Mouse (Mus musculus): ENCODE measurements at regions not wholly inside any gene's neighbourhood (a gene's known extent, or its start where the extent isn't known, plus 50 kb on each side); places are given as distances from the start of the nearest gene placed in this dataset.
"Not testable (repeated sequence)": the region's sequence is repeated elsewhere in the genome, so short reads cannot be mapped to it uniquely, and the experiment has no call there.

DNA sequence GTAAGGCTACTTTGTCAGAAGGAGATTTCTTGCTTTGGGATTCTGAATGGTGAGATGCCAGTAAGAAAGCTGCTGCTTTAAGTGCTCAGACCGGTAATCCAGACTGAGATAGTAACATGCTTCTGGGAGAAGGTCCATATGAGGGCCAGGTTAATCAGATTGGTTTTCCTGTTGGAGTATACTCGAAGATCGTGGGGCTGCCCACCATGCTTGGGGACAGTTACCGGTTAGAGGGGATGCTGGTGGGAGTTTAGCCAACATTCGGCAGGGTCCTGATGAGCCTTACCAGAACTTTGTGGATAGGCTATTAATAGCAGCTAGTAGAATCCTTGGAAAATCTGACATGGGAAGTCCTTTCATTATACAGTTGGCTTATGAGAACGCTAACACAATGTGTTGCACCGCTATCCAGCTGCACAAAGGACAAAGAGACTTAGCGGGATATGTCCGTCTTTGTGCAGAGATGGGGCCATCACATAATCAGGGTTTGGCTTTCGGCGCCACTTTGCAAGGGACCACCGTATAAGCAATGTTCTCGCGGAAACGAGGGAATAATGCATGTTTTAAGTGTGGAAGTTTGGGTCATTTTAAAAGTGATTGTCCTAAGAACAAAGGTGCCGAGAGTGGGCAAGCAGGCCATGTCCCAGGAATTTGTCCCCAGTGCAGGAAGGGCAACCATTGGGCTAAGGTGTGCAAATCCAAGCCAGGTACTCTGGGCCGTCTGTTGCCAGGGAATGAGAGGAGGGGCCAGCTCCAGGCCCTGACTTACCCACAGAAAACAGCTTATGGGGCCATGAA lies 75.4 kb upstream of the Lemd2 start:
- H3K36me3 ChIP-seq (ENCODE audit: control insufficient read depth, insufficient read depth, low read length); H3K27me3 ChIP-seq (ENCODE audit: control insufficient read depth, insufficient read depth, low read depth, low read length); H3K27ac ChIP-seq (ENCODE audit: low read length); H3K4me1 ChIP-seq (replicated peaks; ENCODE audit: control insufficient read depth, insufficient read depth, low read length); H3K4me2 ChIP-seq (ENCODE audit: low read depth, low read length); H3K9ac ChIP-seq (ENCODE audit: low read length); H3K9me3 ChIP-seq (ENCODE audit: control insufficient read depth, low read length); ATAC-seq (ENCODE audit: low read depth); H3K4me3 ChIP-seq (ENCODE audit: low read length): not testable (repeated sequence)
- WGBS = 91% methylated on average over 17 of the region's 17 CpGs

DNA sequence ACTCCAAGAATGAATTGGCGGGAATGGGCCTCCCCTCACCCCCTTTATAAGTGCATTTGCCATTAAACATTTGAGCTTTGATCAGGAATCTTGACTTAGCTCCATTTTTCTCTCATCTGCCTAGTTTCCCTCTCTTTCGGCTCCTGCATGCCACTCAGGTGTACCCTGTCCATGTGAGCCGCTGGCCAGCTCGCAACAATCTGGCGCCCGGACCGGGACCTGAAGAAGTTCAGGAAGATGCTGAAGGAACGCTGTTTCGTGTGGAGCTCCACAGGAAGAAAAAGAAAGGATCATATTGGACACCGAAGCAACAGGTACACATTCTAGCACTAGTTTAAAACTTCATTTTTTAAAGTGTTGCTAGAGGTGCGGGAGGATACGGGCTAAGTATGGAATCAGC lies 73.5 kb upstream of the Lemd2 start:
- not testable (repeated sequence) for ATAC-seq (ENCODE audit: low read depth)

DNA sequence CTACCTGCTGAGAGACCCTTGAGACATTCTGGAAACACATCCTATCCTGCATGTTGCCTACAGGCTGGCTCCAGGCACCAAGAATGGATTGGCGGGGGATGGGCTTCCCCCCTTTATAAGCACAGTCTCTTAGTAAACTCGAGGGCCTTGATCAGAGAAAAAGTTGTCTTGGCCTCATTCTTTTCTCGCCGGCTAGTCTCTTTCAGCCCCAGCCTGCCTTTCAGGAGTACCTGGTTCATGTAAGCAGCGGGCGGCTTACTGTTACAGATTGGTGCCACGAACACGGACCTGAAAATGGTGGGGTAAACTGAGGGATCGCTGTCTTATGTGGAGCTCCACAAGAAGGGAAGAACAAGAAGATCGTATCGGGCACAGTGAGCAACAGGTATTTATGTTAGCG lies 67.5 kb upstream of the Lemd2 start:
- H3K4me2 ChIP-seq (ENCODE audit: low read depth, low read length); H3K9ac ChIP-seq (ENCODE audit: low read length); H3K27me3 ChIP-seq (ENCODE audit: control insufficient read depth, insufficient read depth, low read depth, low read length); H3K36me3 ChIP-seq (ENCODE audit: control insufficient read depth, insufficient read depth, low read length); H3K4me3 ChIP-seq (ENCODE audit: low read length); H3K4me1 ChIP-seq (replicated peaks; ENCODE audit: control insufficient read depth, insufficient read depth, low read length); H3K9me3 ChIP-seq (ENCODE audit: control insufficient read depth, low read length); ATAC-seq (ENCODE audit: low read depth); H3K27ac ChIP-seq (ENCODE audit: low read length): not testable (repeated sequence)
- WGBS = 89% methylated on average over 12 of the region's 12 CpGs

More for the DNA sequence above, 73.5 kb upstream of the Lemd2 start:
- H3K9me3 ChIP-seq (ENCODE audit: control insufficient read depth, low read length); H3K27me3 ChIP-seq (ENCODE audit: control insufficient read depth, insufficient read depth, low read depth, low read length); H3K36me3 ChIP-seq (ENCODE audit: control insufficient read depth, insufficient read depth, low read length); H3K4me3 ChIP-seq (ENCODE audit: low read length); H3K4me1 ChIP-seq (replicated peaks; ENCODE audit: control insufficient read depth, insufficient read depth, low read length); H3K9ac ChIP-seq (ENCODE audit: low read length); H3K4me2 ChIP-seq (ENCODE audit: low read depth, low read length); H3K27ac ChIP-seq (ENCODE audit: low read length): not testable (repeated sequence)
- 95% methylated on average over 12 of the region's 12 CpGs for WGBS

DNA sequence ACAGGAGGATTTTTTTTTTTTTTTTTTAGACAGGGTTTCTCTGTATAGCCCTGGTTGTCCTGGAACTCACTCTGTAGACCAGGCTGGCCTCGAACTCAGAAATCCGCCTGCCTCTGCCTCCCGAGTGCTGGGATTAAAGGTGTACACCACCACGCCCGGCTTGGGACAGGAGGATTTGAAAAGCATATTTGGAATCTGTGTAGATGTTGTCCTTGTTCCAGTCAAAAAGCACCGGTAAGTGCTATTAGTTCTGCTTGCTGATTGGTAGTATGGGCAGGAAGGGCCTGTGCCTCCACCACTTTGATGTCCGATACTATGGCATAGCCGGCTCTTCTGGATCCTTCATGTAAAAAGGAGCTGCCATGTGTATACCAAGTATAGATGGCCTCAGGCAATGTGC lies 66.5 kb upstream of the Lemd2 start:
- not testable (repeated sequence) for H3K36me3 ChIP-seq (ENCODE audit: control insufficient read depth, insufficient read depth, low read length); ATAC-seq (ENCODE audit: low read depth); H3K9me3 ChIP-seq (ENCODE audit: control insufficient read depth, low read length); H3K4me3 ChIP-seq (ENCODE audit: low read length); H3K4me1 ChIP-seq (replicated peaks; ENCODE audit: control insufficient read depth, insufficient read depth, low read length); H3K9ac ChIP-seq (ENCODE audit: low read length); H3K4me2 ChIP-seq (ENCODE audit: low read depth, low read length); H3K27me3 ChIP-seq (ENCODE audit: control insufficient read depth, insufficient read depth, low read depth, low read length); H3K27ac ChIP-seq (ENCODE audit: low read length)
- WGBS = 91% methylated on average over 7 of the region's 8 CpGs

DNA sequence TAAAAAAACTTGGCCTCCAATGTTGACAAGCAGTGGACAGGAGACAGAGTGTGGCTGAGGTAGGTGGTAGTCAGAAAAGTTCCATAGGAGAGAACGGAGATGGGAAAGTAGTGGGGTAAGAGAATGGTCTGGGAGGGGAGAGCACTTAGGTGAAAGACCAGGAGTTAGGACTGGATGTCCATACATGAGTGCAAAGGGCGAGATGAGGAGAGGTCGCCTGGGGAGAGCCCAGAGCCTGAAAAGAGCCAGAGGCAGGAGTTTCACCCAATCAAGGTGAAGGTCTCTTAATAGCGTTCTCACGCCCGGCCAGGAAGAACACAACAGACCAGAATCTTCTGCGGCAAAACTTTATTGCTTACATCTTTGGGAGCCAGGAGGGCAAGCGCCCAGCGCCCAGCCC lies 60.3 kb upstream of the Lemd2 start:
- not testable (repeated sequence) for H3K4me1 ChIP-seq (replicated peaks; ENCODE audit: control insufficient read depth, insufficient read depth, low read length); H3K27me3 ChIP-seq (ENCODE audit: control insufficient read depth, insufficient read depth, low read depth, low read length); H3K9me3 ChIP-seq (ENCODE audit: control insufficient read depth, low read length); H3K36me3 ChIP-seq (ENCODE audit: control insufficient read depth, insufficient read depth, low read length); ATAC-seq (ENCODE audit: low read depth); H3K27ac ChIP-seq (ENCODE audit: low read length); H3K4me3 ChIP-seq (ENCODE audit: low read length); H3K4me2 ChIP-seq (ENCODE audit: low read depth, low read length); H3K9ac ChIP-seq (ENCODE audit: low read length)
- 90% methylated on average over 7 of the region's 9 CpGs for WGBS

DNA sequence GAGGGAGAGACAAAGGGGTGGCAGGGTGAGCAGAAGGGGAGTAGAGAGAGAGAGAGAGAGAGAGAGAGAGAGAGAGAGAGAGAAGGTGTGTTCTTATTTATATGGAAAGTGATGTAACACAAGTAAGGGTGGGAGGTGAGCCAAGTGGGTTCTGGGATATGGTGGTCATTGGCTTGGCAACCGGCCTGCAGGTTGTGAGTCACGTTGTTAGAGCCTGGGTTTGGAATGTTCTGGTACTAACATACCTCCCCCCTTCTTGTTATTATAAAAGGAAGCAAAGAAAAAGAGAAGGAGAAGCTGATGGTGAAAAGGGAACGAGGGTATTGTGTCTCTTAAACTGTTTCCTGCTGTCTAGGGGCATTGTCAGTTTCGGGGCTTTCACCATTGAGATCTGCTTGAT lies 58.3 kb upstream of the Lemd2 start:
- Histone ChIP-seq H3K9ac (ENCODE audit: low read length) (no peak overlapping the region), H3K27me3 (ENCODE audit: control insufficient read depth, insufficient read depth, low read depth, low read length) (no peaks in the 10 kb centered on the region), H3K4me1 (replicated peaks; ENCODE audit: control insufficient read depth, insufficient read depth, low read length) (no peaks in the 10 kb centered on the region), H3K27ac (ENCODE audit: low read length) (no peak overlapping the region), H3K9me3 (ENCODE audit: control insufficient read depth, low read length) (peaks cover 6% of the 10 kb centered on the region; the same call in 1 of the 2 replicates), H3K4me2 (ENCODE audit: low read depth, low read length) (no peak overlapping the region), H3K4me3 (ENCODE audit: low read length) (no peak overlapping the region), H3K36me3 (ENCODE audit: control insufficient read depth, insufficient read depth, low read length) (no peaks in the 10 kb centered on the region)
- no peak for ATAC-seq (ENCODE audit: low read depth)
- 73% methylated on average over 4 of the region's 4 CpGs for WGBS

DNA sequence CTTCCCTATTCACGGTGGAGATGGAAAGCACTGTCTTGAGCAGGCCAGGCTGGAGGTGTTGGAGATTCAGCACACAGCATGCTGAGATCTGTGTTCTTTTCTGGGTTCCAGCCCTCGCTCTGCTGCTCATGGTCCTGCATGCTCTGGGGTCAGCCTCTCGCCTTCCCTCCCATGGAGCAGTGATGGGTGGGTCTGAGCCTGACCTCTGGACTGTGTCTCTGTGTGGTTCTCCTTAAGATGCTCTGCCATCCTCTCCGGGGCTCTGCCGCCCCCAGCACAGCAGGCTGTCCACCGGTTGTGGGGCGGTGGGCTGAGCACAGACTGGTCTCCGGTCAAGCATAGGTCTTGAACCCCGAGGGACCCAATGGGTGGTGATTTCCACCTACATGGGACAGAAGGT lies 57.7 kb upstream of the Lemd2 start:
- no peaks in the 10 kb centered on the region for H3K27me3 ChIP-seq (ENCODE audit: control insufficient read depth, insufficient read depth, low read depth, low read length)
- H3K9me3 ChIP-seq (ENCODE audit: control insufficient read depth, low read length) = peaks cover 6% of the 10 kb centered on the region; the same call in 1 of the 2 replicates
- ATAC-seq (ENCODE audit: low read depth) = no peak
- no peaks in the 10 kb centered on the region for H3K36me3 ChIP-seq (ENCODE audit: control insufficient read depth, insufficient read depth, low read length)
- H3K4me2 ChIP-seq (ENCODE audit: low read depth, low read length) = no peak overlapping the region
- H3K9ac ChIP-seq (ENCODE audit: low read length) = no peak overlapping the region
- H3K4me1 ChIP-seq (replicated peaks; ENCODE audit: control insufficient read depth, insufficient read depth, low read length) = no peaks in the 10 kb centered on the region
- H3K4me3 ChIP-seq (ENCODE audit: low read length) = no peak overlapping the region
- no peak overlapping the region for H3K27ac ChIP-seq (ENCODE audit: low read length)
- WGBS = 86% methylated on average over 9 of the region's 9 CpGs

DNA sequence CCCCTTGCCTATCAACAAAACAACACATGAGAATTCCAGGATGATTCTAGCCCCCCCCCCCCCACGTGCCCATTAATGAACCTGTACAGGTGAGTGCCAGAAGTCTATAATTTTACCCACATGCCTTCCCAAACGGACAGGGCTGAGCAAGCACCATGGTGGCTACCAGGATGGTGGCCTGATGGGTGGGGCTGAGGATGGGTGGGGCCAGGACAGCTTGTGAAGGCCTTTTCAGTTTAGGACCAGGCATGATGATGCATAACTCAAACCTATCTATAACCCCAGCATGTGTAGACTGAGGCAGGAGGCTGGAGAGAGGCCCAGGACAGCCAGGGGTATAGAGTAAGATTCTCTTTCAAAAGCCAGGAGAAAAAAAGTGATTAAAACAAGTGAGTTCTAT lies 57.0 kb upstream of the Lemd2 start:
- no peaks in the 10 kb centered on the region for H3K27me3 ChIP-seq (ENCODE audit: control insufficient read depth, insufficient read depth, low read depth, low read length)
- H3K27ac ChIP-seq (ENCODE audit: low read length) = no peak overlapping the region
- ATAC-seq (ENCODE audit: low read depth) = no peak
- no peak overlapping the region for H3K9ac ChIP-seq (ENCODE audit: low read length)
- 57% methylated on average over 2 of the region's 2 CpGs for WGBS
- H3K4me3 ChIP-seq (ENCODE audit: low read length) = no peak overlapping the region
- H3K36me3 ChIP-seq (ENCODE audit: control insufficient read depth, insufficient read depth, low read length) = no peaks in the 10 kb centered on the region
- peaks cover 6% of the 10 kb centered on the region; the same call in 1 of the 2 replicates for H3K9me3 ChIP-seq (ENCODE audit: control insufficient read depth, low read length)
- no peaks in the 10 kb centered on the region for H3K4me1 ChIP-seq (replicated peaks; ENCODE audit: control insufficient read depth, insufficient read depth, low read length)
- H3K4me2 ChIP-seq (ENCODE audit: low read depth, low read length) = no peak overlapping the region

DNA sequence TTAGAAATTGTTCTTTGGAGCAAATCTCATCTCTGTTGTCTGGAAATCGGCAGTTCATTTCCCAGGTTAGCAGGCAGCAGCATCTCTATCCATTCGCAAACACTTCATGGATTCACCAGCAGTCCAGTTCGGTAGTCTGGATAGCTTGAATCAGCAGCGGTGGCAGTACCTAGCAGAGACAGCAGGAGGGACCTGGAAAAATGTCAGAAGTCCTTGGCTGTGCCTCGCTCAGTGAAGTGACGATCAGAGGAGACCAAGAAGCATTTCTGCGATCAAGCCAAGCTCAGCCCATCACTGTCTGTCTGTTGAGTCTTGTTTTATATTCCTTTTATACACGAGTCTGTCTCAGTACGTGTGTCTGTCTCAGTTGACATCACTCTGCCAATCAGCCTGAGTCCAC lies 55.8 kb upstream of the Lemd2 start:
- no peaks in the 10 kb centered on the region for H3K4me1 ChIP-seq (replicated peaks; ENCODE audit: control insufficient read depth, insufficient read depth, low read length)
- no peak overlapping the region for H3K27ac ChIP-seq (ENCODE audit: low read length)
- H3K4me2 ChIP-seq (ENCODE audit: low read depth, low read length) = no peak overlapping the region
- ATAC-seq (ENCODE audit: low read depth) = no peak
- H3K9ac ChIP-seq (ENCODE audit: low read length) = no peak overlapping the region
- H3K36me3 ChIP-seq (ENCODE audit: control insufficient read depth, insufficient read depth, low read length) = no peaks in the 10 kb centered on the region
- H3K9me3 ChIP-seq (ENCODE audit: control insufficient read depth, low read length) = peaks cover 6% of the 10 kb centered on the region; the same call in 1 of the 2 replicates
- 76% methylated on average over 9 of the region's 9 CpGs for WGBS
- no peak overlapping the region for H3K4me3 ChIP-seq (ENCODE audit: low read length)
- H3K27me3 ChIP-seq (ENCODE audit: control insufficient read depth, insufficient read depth, low read depth, low read length) = no peaks in the 10 kb centered on the region

DNA sequence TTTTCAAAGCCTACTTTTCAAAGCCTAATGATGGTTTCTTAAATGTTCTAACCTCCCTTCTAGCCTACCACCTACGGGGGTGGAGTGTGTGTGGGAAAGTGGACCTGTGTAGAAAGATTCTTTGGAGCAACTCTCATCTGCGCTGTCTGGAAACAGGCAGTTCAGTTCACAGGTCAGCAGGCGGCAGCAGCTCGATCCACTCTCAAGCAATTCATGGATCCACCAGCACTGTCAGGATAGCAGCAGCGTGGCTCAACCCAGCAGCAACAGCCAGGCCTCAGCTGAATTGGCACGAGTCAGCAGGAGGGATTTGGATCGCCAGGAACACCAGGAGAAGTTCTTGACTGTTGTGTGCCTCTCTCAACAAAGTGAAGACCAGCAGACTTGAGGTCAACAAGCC lies 53.1 kb upstream of the Lemd2 start:
- H3K36me3 ChIP-seq (ENCODE audit: control insufficient read depth, insufficient read depth, low read length) = no peaks in the 10 kb centered on the region

More for the DNA sequence above, 53.1 kb upstream of the Lemd2 start:
- Histone ChIP-seq H3K9me3 (ENCODE audit: control insufficient read depth, low read length) (peaks cover 6% of the 10 kb centered on the region; the same call in 1 of the 2 replicates), H3K9ac (ENCODE audit: low read length) (no peak overlapping the region), H3K27me3 (ENCODE audit: control insufficient read depth, insufficient read depth, low read depth, low read length) (no peaks in the 10 kb centered on the region), H3K4me2 (ENCODE audit: low read depth, low read length) (no peak overlapping the region), H3K4me1 (replicated peaks; ENCODE audit: control insufficient read depth, insufficient read depth, low read length) (no peaks in the 10 kb centered on the region), H3K27ac (ENCODE audit: low read length) (no peak overlapping the region), H3K4me3 (ENCODE audit: low read length) (no peak overlapping the region)
- WGBS = 29% methylated on average over 7 of the region's 7 CpGs
- ATAC-seq (ENCODE audit: low read depth) = no peak

Measured in lung, embryonic 16.5 days (tissue).